Mouse (Mus musculus): Measurements from ENCODE around the gene Olfr1061. TPM values are rescaled to one million over a fixed set of nuclear protein-coding genes. Genes with fewer than 3 reads are reported as not detected.
"Not testable (repeated sequence)": the region's sequence is repeated elsewhere in the genome, so short reads cannot be mapped to it uniquely, and the experiment has no call there.

The Olfr1061 gene
- polyA plus RNA-seq (2016; fragmentation: Nextera tagmentation; extraction: Ambion mirVana) = not detected in 2 replicates

- H3K9ac ChIP-seq = no peak within 1 kb of the TSS
- no peaks in the 10 kb centered on the region for H3K36me3 ChIP-seq
- H3K4me3 ChIP-seq = no peak within 1 kb of the TSS
- 0 out of 2 replicates have a peak, but pooled peaks cover 3% of the 10 kb centered on the region for H3K9me3 ChIP-seq (replicated peaks)
- no peaks in the 10 kb centered on the region for H3K4me1 ChIP-seq (replicated peaks)
- 72% methylated on average over 1 of the region's 1 CpGs for WGBS
- H3K27ac ChIP-seq (ENCODE audit: poor library complexity, severe bottlenecking) = no peak within 1 kb of the TSS
- ATAC-seq (ENCODE audit: insufficient number of reproducible peaks, low FRiP score) = no peak
- no peak within 1 kb of the TSS for H3K4me2 ChIP-seq
- no peaks in the 10 kb centered on the region for H3K27me3 ChIP-seq (replicated peaks)
Measured at GRCm38 (mm10) chr2:86413950-86414349, at the start of gene Olfr1061. TSS of gene Olfr1061 (minus strand) at chr2:86414050.

- H3K9ac ChIP-seq = no peak overlapping the region
- no peaks in the 10 kb centered on the region for H3K36me3 ChIP-seq
- no peak overlapping the region for H3K27ac ChIP-seq (ENCODE audit: poor library complexity, severe bottlenecking)
- no peaks in the 10 kb centered on the region for H3K4me1 ChIP-seq (replicated peaks)
- H3K9me3 ChIP-seq (replicated peaks) = no peaks in the 10 kb centered on the region
- no peak overlapping the region for H3K4me3 ChIP-seq
- no peaks in the 10 kb centered on the region for H3K27me3 ChIP-seq (replicated peaks)
- WGBS = 30% methylated on average over 1 of the region's 1 CpGs
- no peak overlapping the region for H3K4me2 ChIP-seq
- ATAC-seq (ENCODE audit: insufficient number of reproducible peaks, low FRiP score) = no peak
Measured at GRCm38 (mm10) chr2:86460434-86460833, 46.6 kb upstream of the Olfr1061 start.

- 80% methylated on average over 1 of the region's 1 CpGs for WGBS
- H3K4me1 ChIP-seq (replicated peaks) = no peaks in the 10 kb centered on the region
- H3K27me3 ChIP-seq (replicated peaks) = no peaks in the 10 kb centered on the region
- no peak for ATAC-seq (ENCODE audit: insufficient number of reproducible peaks, low FRiP score)
- no peak within 1 kb of the TSS for H3K4me2 ChIP-seq
- H3K36me3 ChIP-seq = no peaks in the 10 kb centered on the region
- H3K4me3 ChIP-seq = no peak within 1 kb of the TSS
- H3K9me3 ChIP-seq (replicated peaks) = no peaks in the 10 kb centered on the region
- H3K27ac ChIP-seq (ENCODE audit: poor library complexity, severe bottlenecking) = no peak within 1 kb of the TSS
- H3K9ac ChIP-seq = no peak within 1 kb of the TSS
Measured at GRCm38 (mm10) chr2:86456169-86456568, 42.3 kb upstream of the Olfr1061 start, which contains the start of gene Olfr1066. TSS of gene Olfr1066 (minus strand) at chr2:86456269.

GRCm38 (mm10) chr2:86450491-86450890 is 36.6 kb upstream of the Olfr1061 start, which contains the start of gene Olfr1065:
TSS of gene Olfr1065 (minus strand) at chr2:86450591.
- ATAC-seq (ENCODE audit: insufficient number of reproducible peaks, low FRiP score) = not testable (repeated sequence)

GRCm38 (mm10) chr2:86442101-86442500 is 28.3 kb upstream of the Olfr1061 start:
- not testable (repeated sequence) for ATAC-seq (ENCODE audit: insufficient number of reproducible peaks, low FRiP score); H3K27ac ChIP-seq (ENCODE audit: poor library complexity, severe bottlenecking); H3K27me3 ChIP-seq (replicated peaks); H3K4me3 ChIP-seq; H3K4me2 ChIP-seq; H3K9ac ChIP-seq; H3K4me1 ChIP-seq (replicated peaks); H3K36me3 ChIP-seq; H3K9me3 ChIP-seq (replicated peaks)
- WGBS = 73% methylated on average over 1 of the region's 1 CpGs

More at GRCm38 (mm10) chr2:86450491-86450890, 36.6 kb upstream of the Olfr1061 start, which contains the start of gene Olfr1065:
- not testable (repeated sequence) for H3K9ac ChIP-seq; H3K4me3 ChIP-seq; H3K27ac ChIP-seq (ENCODE audit: poor library complexity, severe bottlenecking); H3K9me3 ChIP-seq (replicated peaks); H3K4me2 ChIP-seq; H3K4me1 ChIP-seq (replicated peaks); H3K36me3 ChIP-seq; H3K27me3 ChIP-seq (replicated peaks)
- whole genome bisulfite sequencing = 78% methylated on average over 1 of the region's 1 CpGs

- not testable (repeated sequence) for H3K9me3 ChIP-seq (replicated peaks); H3K27me3 ChIP-seq (replicated peaks); H3K4me1 ChIP-seq (replicated peaks); H3K4me2 ChIP-seq; H3K36me3 ChIP-seq; H3K9ac ChIP-seq; H3K4me3 ChIP-seq; H3K27ac ChIP-seq (ENCODE audit: poor library complexity, severe bottlenecking); ATAC-seq (ENCODE audit: insufficient number of reproducible peaks, low FRiP score)
- 88% methylated on average over 8 of the region's 8 CpGs for WGBS
Measured at GRCm38 (mm10) chr2:86428511-86428910, 14.7 kb upstream of the Olfr1061 start.

- H3K4me2 ChIP-seq; ATAC-seq (ENCODE audit: insufficient number of reproducible peaks, low FRiP score); H3K4me3 ChIP-seq: not testable (repeated sequence)
Measured at GRCm38 (mm10) chr2:86426649-86427048, 12.8 kb upstream of the Olfr1061 start, which contains the start of gene Olfr1062. TSS of gene Olfr1062 (minus strand) at chr2:86426749.

GRCm38 (mm10) chr2:86395114-86395513 is 18.7 kb downstream of the Olfr1061 start:
- H3K9me3 ChIP-seq (replicated peaks) = no peaks in the 10 kb centered on the region; the same call in 1 of the 2 replicates
- 84% methylated on average over 2 of the region's 2 CpGs for WGBS
- no peaks in the 10 kb centered on the region for H3K27me3 ChIP-seq (replicated peaks)
- no peak overlapping the region for H3K4me3 ChIP-seq
- no peaks in the 10 kb centered on the region for H3K36me3 ChIP-seq
- H3K4me2 ChIP-seq = no peak overlapping the region
- H3K27ac ChIP-seq (ENCODE audit: poor library complexity, severe bottlenecking) = no peak overlapping the region
- no peak overlapping the region for H3K9ac ChIP-seq
- H3K4me1 ChIP-seq (replicated peaks) = no peaks in the 10 kb centered on the region
- no peak for ATAC-seq (ENCODE audit: insufficient number of reproducible peaks, low FRiP score)

More at GRCm38 (mm10) chr2:86426649-86427048, 12.8 kb upstream of the Olfr1061 start, which contains the start of gene Olfr1062:
- H3K27ac ChIP-seq (ENCODE audit: poor library complexity, severe bottlenecking); H3K9me3 ChIP-seq (replicated peaks); H3K36me3 ChIP-seq; H3K9ac ChIP-seq; H3K4me1 ChIP-seq (replicated peaks); H3K27me3 ChIP-seq (replicated peaks): not testable (repeated sequence)

- not testable (repeated sequence) for H3K36me3 ChIP-seq; H3K27ac ChIP-seq (ENCODE audit: poor library complexity, severe bottlenecking); H3K4me2 ChIP-seq; H3K9ac ChIP-seq; H3K4me1 ChIP-seq (replicated peaks); H3K9me3 ChIP-seq (replicated peaks); ATAC-seq (ENCODE audit: insufficient number of reproducible peaks, low FRiP score); H3K4me3 ChIP-seq; H3K27me3 ChIP-seq (replicated peaks)
Measured at GRCm38 (mm10) chr2:86388461-86388860, 25.4 kb downstream of the Olfr1061 start, which contains the start of gene Olfr1058. TSS of gene Olfr1058 (minus strand) at chr2:86388561.

GRCm38 (mm10) chr2:86378293-86378692 is 35.6 kb downstream of the Olfr1061 start, which contains the start of gene Olfr1057:
TSS of gene Olfr1057 (minus strand) at chr2:86378393.
- Histone ChIP-seq H3K4me1 (replicated peaks) (no peaks in the 10 kb centered on the region), H3K4me3 (no peak within 1 kb of the TSS), H3K4me2 (no peak within 1 kb of the TSS), H3K9me3 (replicated peaks) (no peaks in the 10 kb centered on the region), H3K9ac (no peak within 1 kb of the TSS), H3K27me3 (replicated peaks) (no peaks in the 10 kb centered on the region), H3K36me3 (no peaks in the 10 kb centered on the region), H3K27ac (ENCODE audit: poor library complexity, severe bottlenecking) (no peak within 1 kb of the TSS)
- ATAC-seq (ENCODE audit: insufficient number of reproducible peaks, low FRiP score) = no peak

GRCm38 (mm10) chr2:86366342-86366741 is 47.5 kb downstream of the Olfr1061 start:
- ATAC-seq (ENCODE audit: insufficient number of reproducible peaks, low FRiP score); H3K36me3 ChIP-seq; H3K9ac ChIP-seq; H3K4me2 ChIP-seq; H3K4me3 ChIP-seq; H3K9me3 ChIP-seq (replicated peaks); H3K27ac ChIP-seq (ENCODE audit: poor library complexity, severe bottlenecking); H3K27me3 ChIP-seq (replicated peaks); H3K4me1 ChIP-seq (replicated peaks): not testable (repeated sequence)
- 80% methylated on average over 1 of the region's 6 CpGs for WGBS

Measured in heart, embryonic 12.5 days (tissue).